Mouse (Mus musculus): ENCODE data around the gene Tbc1d17. TPM values are rescaled to one million over a fixed set of nuclear protein-coding genes. Genes with fewer than 3 reads are reported as not detected.

Tbc1d17 gene
- polyA plus RNA-seq, 1 experiment from 2014 or later, result 55.1 TPM

- peaks cover 4% of the 10 kb centered on the region for H3K36me3 ChIP-seq (replicated peaks; ENCODE audit: control insufficient read depth, insufficient read depth, low read depth, low read length)
- H3K4me2 ChIP-seq (ENCODE audit: low read depth, low read length), result peak within 1 kb of the TSS; percentile 88
- H3K4me1 ChIP-seq (ENCODE audit: control insufficient read depth, insufficient read depth, low read length), result peaks cover 4% of the 10 kb centered on the region; the same call in 1 of the 2 replicates
- H3K9me3 ChIP-seq (replicated peaks; ENCODE audit: control insufficient read depth, low read length), result no peaks in the 10 kb centered on the region
- WGBS, result under 1% methylated on average over 56 of the region's 56 CpGs
- H3K27ac ChIP-seq (replicated peaks; ENCODE audit: low read depth, low read length), result peak within 1 kb of the TSS; percentile 90
- H3K9ac ChIP-seq (replicated peaks; ENCODE audit: low read length), result peak within 1 kb of the TSS; percentile 89
- DNase-seq (ENCODE audit: low spot score), result peak; percentile 98
- no peaks in the 10 kb centered on the region for H3K27me3 ChIP-seq (ENCODE audit: control insufficient read depth, insufficient read depth, low read length)
- ATAC-seq (replicated peaks; ENCODE audit: insufficient number of reproducible peaks, low FRiP score, low TSS enrichment, low read depth), result peak; percentile 60
- H3K4me3 ChIP-seq (ENCODE audit: low read depth, low read length), result peak within 1 kb of the TSS; percentile 92
Measured at GRCm38 (mm10) chr7:44892276-44892921, 43.5 kb upstream of the Tbc1d17 start, which contains the start of gene Med25. Gene Med25 (minus strand): TSS chr7:44892712.

- no peaks in the 10 kb centered on the region for H3K4me1 ChIP-seq (ENCODE audit: control insufficient read depth, insufficient read depth, low read length)
- no peak for ATAC-seq (replicated peaks; ENCODE audit: insufficient number of reproducible peaks, low FRiP score, low TSS enrichment, low read depth)
- peak overlapping the region; percentile 88 for H3K4me2 ChIP-seq (ENCODE audit: low read depth, low read length)
Measured at GRCm38 (mm10) chr7:44891611-44892010, 42.7 kb upstream of the Tbc1d17 start.

GRCm38 (mm10) chr7:44890737-44891136 is 41.9 kb upstream of the Tbc1d17 start:
- H3K36me3 ChIP-seq (replicated peaks; ENCODE audit: control insufficient read depth, insufficient read depth, low read depth, low read length), result peaks cover 4% of the 10 kb centered on the region
- no peak for ATAC-seq (replicated peaks; ENCODE audit: insufficient number of reproducible peaks, low FRiP score, low TSS enrichment, low read depth)

More at GRCm38 (mm10) chr7:44891611-44892010, 42.7 kb upstream of the Tbc1d17 start:
- Histone ChIP-seq H3K4me3 (ENCODE audit: low read depth, low read length) (peak overlapping the region; percentile 92), H3K36me3 (replicated peaks; ENCODE audit: control insufficient read depth, insufficient read depth, low read depth, low read length) (peaks cover 4% of the 10 kb centered on the region), H3K27ac (replicated peaks; ENCODE audit: low read depth, low read length) (no peak overlapping the region), H3K9ac (replicated peaks; ENCODE audit: low read length) (peak overlapping the region; percentile 89), H3K9me3 (replicated peaks; ENCODE audit: control insufficient read depth, low read length) (no peaks in the 10 kb centered on the region), H3K27me3 (ENCODE audit: control insufficient read depth, insufficient read depth, low read length) (no peaks in the 10 kb centered on the region)
- 22% methylated on average over 6 of the region's 6 CpGs for WGBS
- no peak for DNase-seq (ENCODE audit: low spot score)

GRCm38 (mm10) chr7:44890180-44890579 is 41.3 kb upstream of the Tbc1d17 start:
- no peak overlapping the region for H3K4me3 ChIP-seq (ENCODE audit: low read depth, low read length)
- H3K4me2 ChIP-seq (ENCODE audit: low read depth, low read length), result no peak overlapping the region
- H3K9ac ChIP-seq (replicated peaks; ENCODE audit: low read length), result no peak overlapping the region
- 92% methylated on average over 6 of the region's 7 CpGs for WGBS
- H3K27me3 ChIP-seq (ENCODE audit: control insufficient read depth, insufficient read depth, low read length), result no peaks in the 10 kb centered on the region
- no peaks in the 10 kb centered on the region for H3K9me3 ChIP-seq (replicated peaks; ENCODE audit: control insufficient read depth, low read length)
- H3K27ac ChIP-seq (replicated peaks; ENCODE audit: low read depth, low read length), result no peak overlapping the region
- H3K4me1 ChIP-seq (ENCODE audit: control insufficient read depth, insufficient read depth, low read length), result no peaks in the 10 kb centered on the region
- peaks cover 4% of the 10 kb centered on the region for H3K36me3 ChIP-seq (replicated peaks; ENCODE audit: control insufficient read depth, insufficient read depth, low read depth, low read length)
- ATAC-seq (replicated peaks; ENCODE audit: insufficient number of reproducible peaks, low FRiP score, low TSS enrichment, low read depth), result no peak
- DNase-seq (ENCODE audit: low spot score), result no peak

More at GRCm38 (mm10) chr7:44890737-44891136, 41.9 kb upstream of the Tbc1d17 start:
- H3K9me3 ChIP-seq (replicated peaks; ENCODE audit: control insufficient read depth, low read length), result no peaks in the 10 kb centered on the region
- no peak overlapping the region for H3K9ac ChIP-seq (replicated peaks; ENCODE audit: low read length)
- no peak overlapping the region; the same call in 1 of the 2 replicates for H3K4me3 ChIP-seq (ENCODE audit: low read depth, low read length)
- no peaks in the 10 kb centered on the region for H3K27me3 ChIP-seq (ENCODE audit: control insufficient read depth, insufficient read depth, low read length)
- H3K4me1 ChIP-seq (ENCODE audit: control insufficient read depth, insufficient read depth, low read length), result no peaks in the 10 kb centered on the region
- H3K27ac ChIP-seq (replicated peaks; ENCODE audit: low read depth, low read length), result no peak overlapping the region
- no peak for DNase-seq (ENCODE audit: low spot score)
- H3K4me2 ChIP-seq (ENCODE audit: low read depth, low read length), result peak overlapping the region; percentile 88; the same call in 1 of the 2 replicates
- 89% methylated on average over 4 of the region's 4 CpGs for WGBS

- WGBS, result 95% methylated on average over 13 of the region's 13 CpGs
- H3K36me3 ChIP-seq (replicated peaks; ENCODE audit: control insufficient read depth, insufficient read depth, low read depth, low read length), result peaks cover 14% of the 10 kb centered on the region
- ATAC-seq (replicated peaks; ENCODE audit: insufficient number of reproducible peaks, low FRiP score, low TSS enrichment, low read depth), result no peak
Measured at GRCm38 (mm10) chr7:44888256-44889105, 39.6 kb upstream of the Tbc1d17 start.

GRCm38 (mm10) chr7:44886964-44887363 is 38.1 kb upstream of the Tbc1d17 start:
- ATAC-seq (replicated peaks; ENCODE audit: insufficient number of reproducible peaks, low FRiP score, low TSS enrichment, low read depth) (no peak), DNase-seq (ENCODE audit: low spot score) (no peak)
- Histone ChIP-seq H3K27ac (replicated peaks; ENCODE audit: low read depth, low read length) (no peak overlapping the region), H3K9ac (replicated peaks; ENCODE audit: low read length) (no peak overlapping the region), H3K9me3 (replicated peaks; ENCODE audit: control insufficient read depth, low read length) (no peaks in the 10 kb centered on the region), H3K4me3 (ENCODE audit: low read depth, low read length) (no peak overlapping the region), H3K4me2 (ENCODE audit: low read depth, low read length) (no peak overlapping the region), H3K27me3 (ENCODE audit: control insufficient read depth, insufficient read depth, low read length) (no peaks in the 10 kb centered on the region), H3K36me3 (replicated peaks; ENCODE audit: control insufficient read depth, insufficient read depth, low read depth, low read length) (peaks cover 14% of the 10 kb centered on the region), H3K4me1 (ENCODE audit: control insufficient read depth, insufficient read depth, low read length) (no peaks in the 10 kb centered on the region)
- 92% methylated on average over 7 of the region's 7 CpGs for WGBS

More at GRCm38 (mm10) chr7:44888256-44889105, 39.6 kb upstream of the Tbc1d17 start:
- no peak for DNase-seq (ENCODE audit: low spot score)
- Histone ChIP-seq H3K4me3 (ENCODE audit: low read depth, low read length) (no peak overlapping the region), H3K4me2 (ENCODE audit: low read depth, low read length) (no peak overlapping the region), H3K27ac (replicated peaks; ENCODE audit: low read depth, low read length) (no peak overlapping the region), H3K27me3 (ENCODE audit: control insufficient read depth, insufficient read depth, low read length) (no peaks in the 10 kb centered on the region), H3K9me3 (replicated peaks; ENCODE audit: control insufficient read depth, low read length) (no peaks in the 10 kb centered on the region), H3K4me1 (ENCODE audit: control insufficient read depth, insufficient read depth, low read length) (no peaks in the 10 kb centered on the region), H3K9ac (replicated peaks; ENCODE audit: low read length) (no peak overlapping the region)

- Histone ChIP-seq H3K27me3 (ENCODE audit: control insufficient read depth, insufficient read depth, low read length) (no peaks in the 10 kb centered on the region), H3K36me3 (replicated peaks; ENCODE audit: control insufficient read depth, insufficient read depth, low read depth, low read length) (peaks cover 22% of the 10 kb centered on the region), H3K4me1 (ENCODE audit: control insufficient read depth, insufficient read depth, low read length) (no peaks in the 10 kb centered on the region), H3K4me2 (ENCODE audit: low read depth, low read length) (no peak overlapping the region), H3K27ac (replicated peaks; ENCODE audit: low read depth, low read length) (no peak overlapping the region), H3K9ac (replicated peaks; ENCODE audit: low read length) (no peak overlapping the region), H3K4me3 (ENCODE audit: low read depth, low read length) (no peak overlapping the region), H3K9me3 (replicated peaks; ENCODE audit: control insufficient read depth, low read length) (no peaks in the 10 kb centered on the region)
- ATAC-seq (replicated peaks; ENCODE audit: insufficient number of reproducible peaks, low FRiP score, low TSS enrichment, low read depth), result 0 out of 2 replicates have a peak, but pooled peaks have one; percentile 8
- 92% methylated on average over 5 of the region's 5 CpGs for whole genome bisulfite sequencing
- no peak for DNase-seq (ENCODE audit: low spot score)
Measured at GRCm38 (mm10) chr7:44884637-44885036, 35.8 kb upstream of the Tbc1d17 start.

- no peak for DNase-seq (ENCODE audit: low spot score)
- no peak for ATAC-seq (replicated peaks; ENCODE audit: insufficient number of reproducible peaks, low FRiP score, low TSS enrichment, low read depth)
- Histone ChIP-seq H3K9ac (replicated peaks; ENCODE audit: low read length) (no peak overlapping the region), H3K4me1 (ENCODE audit: control insufficient read depth, insufficient read depth, low read length) (no peaks in the 10 kb centered on the region), H3K27me3 (ENCODE audit: control insufficient read depth, insufficient read depth, low read length) (no peaks in the 10 kb centered on the region), H3K4me3 (ENCODE audit: low read depth, low read length) (no peak overlapping the region), H3K27ac (replicated peaks; ENCODE audit: low read depth, low read length) (no peak overlapping the region), H3K36me3 (replicated peaks; ENCODE audit: control insufficient read depth, insufficient read depth, low read depth, low read length) (peaks cover 23% of the 10 kb centered on the region), H3K9me3 (replicated peaks; ENCODE audit: control insufficient read depth, low read length) (no peaks in the 10 kb centered on the region), H3K4me2 (ENCODE audit: low read depth, low read length) (no peak overlapping the region)
- 96% methylated on average over 3 of the region's 3 CpGs for WGBS
Measured at GRCm38 (mm10) chr7:44883036-44883435, 34.2 kb upstream of the Tbc1d17 start.
